Mouse (Mus musculus): ENCODE data around the gene Ildr2.

DNA sequence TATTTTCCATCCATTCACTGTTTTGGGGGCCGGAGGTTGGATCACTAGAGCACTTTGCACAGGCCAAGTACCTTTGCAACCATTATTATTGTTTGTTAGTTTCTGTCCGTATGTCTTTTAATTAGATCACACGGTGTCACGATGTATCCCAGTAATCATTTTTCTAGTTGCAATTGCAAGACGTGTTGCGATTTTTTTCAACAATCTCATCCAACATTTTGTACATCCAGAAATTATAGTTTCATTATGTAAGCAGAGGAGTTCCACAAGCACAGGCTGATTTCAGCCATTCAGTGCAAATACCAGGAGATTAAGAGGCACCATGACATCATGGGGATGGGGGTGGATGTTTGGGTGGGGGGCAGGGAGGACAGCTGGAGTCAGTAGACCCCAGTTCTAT lies 29.5 kb downstream of the Ildr2 start:
- TF ChIP-seq CTCF (conservative IDR thresholded peaks at IDR 0.05; ENCODE audit: low read length) (no peak), NANOG (IDR thresholded peaks at IDR 0.05; ENCODE audit: borderline replicate concordance, low read length) (no peak)

Data from E14TG2a.4 (cell line).